Mouse (Mus musculus) stomach, embryonic 16.5 days (tissue): ENCODE results near the gene Ctsr. TPM values are rescaled to one million over a fixed set of nuclear protein-coding genes. Genes with fewer than 3 reads are reported as not detected.
"Not testable (repeated sequence)": the region's sequence is repeated elsewhere in the genome, so short reads cannot be mapped to it uniquely, and the experiment has no call there.

Experiments used
- ATAC-seq: fragments of 200-750 bp; cut with Nextera tagmentation; 2 replicates; pipeline ENCODE4 v1.8.0; 2017; ENCODE audit warnings: moderate number of reproducible peaks, moderate TSS enrichment; ENCODE audit not compliant: insufficient read depth, low FRiP score
- H3K27ac ChIP-seq: fragments of 300-500 bp; sonication (generic); 2 replicates; pipeline ENCODE4 v1.5.1; 2014; ENCODE audit warnings: low read length
- H3K27me3 ChIP-seq: fragments of 300-500 bp; sonication (generic); 2 replicates; pipeline ENCODE4 v1.6.1; 2014; ENCODE audit warnings: low read length, control low read depth, mixed read lengths; ENCODE audit not compliant: control insufficient read depth, insufficient read depth
- H3K36me3 ChIP-seq: fragments of 300-500 bp; sonication (generic); 2 replicates; pipeline ENCODE4 v1.6.1; 2014; ENCODE audit warnings: low read length; ENCODE audit not compliant: control insufficient read depth, insufficient read depth
- H3K4me1 ChIP-seq: fragments of 300-500 bp; sonication (generic); 2 replicates; pipeline ENCODE4 v1.6.1; 2014; ENCODE audit warnings: low read length, control low read depth, mixed read lengths; ENCODE audit not compliant: control insufficient read depth, insufficient read depth
- H3K4me2 ChIP-seq: fragments of 300-500 bp; sonication (generic); 2 replicates; pipeline ENCODE4 v1.6.1; 2014; ENCODE audit warnings: low read depth, low read length, mixed read lengths
- H3K4me3 ChIP-seq: fragments of 300-500 bp; sonication (generic); replicated peaks from 2 replicates; pipeline ENCODE4 v1.5.1; 2014; ENCODE audit warnings: mild to moderate bottlenecking, low read length
- H3K9ac ChIP-seq: fragments of 300-500 bp; sonication (generic); 2 replicates; pipeline ENCODE4 v1.6.1; 2014; ENCODE audit warnings: low read length
- H3K9me3 ChIP-seq: fragments of 300-500 bp; sonication (generic); replicated peaks from 2 replicates; pipeline ENCODE4 v1.6.1; 2016; ENCODE audit warnings: low read length, control low read depth; ENCODE audit not compliant: control insufficient read depth
- WGBS: fragments of 180-500 bp; shearing (Covaris S2); extraction: QIAGEN DNeasy Blood & Tissue Kit; methylation state at CpG from one replicate; pipeline ENCODE4 v1.1.7; 2014; 5-methylcytosine and 5-hydroxymethylcytosine counted together
- polyA plus RNA-seq: library from polyadenylated mRNA; unstranded; fragments of >200 nt; fragmentation: Nextera tagmentation; extraction: Ambion mirVana; gene quantifications from 2 replicates; pipeline ENCODE4 v1.2.1, GENCODE M21; 2015

Ctsr gene
- polyA plus RNA-seq, result not detected in 2 replicates

- WGBS, result 74% methylated on average over 1 of the region's 1 CpGs
- peaks cover 7% of the 10 kb centered on the region; the same call in 1 of the 2 replicates for H3K9me3 ChIP-seq
- H3K4me1 ChIP-seq, result no peaks in the 10 kb centered on the region
These were observed at the start of gene Ctsr for GRCm38 (mm10) chr13:61164156-61164555. Gene Ctsr, minus strand, starts transcription at chr13:61164256.

GRCm38 (mm10) chr13:61203310-61203709 is 39.3 kb upstream of the Ctsr start, which contains the start of gene Cts6:
Gene Cts6, minus strand, starts transcription at chr13:61203410.
- no peak within 1 kb of the TSS for H3K9ac ChIP-seq
- H3K4me2 ChIP-seq, result no peak within 1 kb of the TSS
- no peak within 1 kb of the TSS for H3K4me3 ChIP-seq
- WGBS, result 85% methylated on average over 3 of the region's 3 CpGs
- no peaks in the 10 kb centered on the region; the same call in 1 of the 2 replicates for H3K9me3 ChIP-seq
- no peaks in the 10 kb centered on the region for H3K4me1 ChIP-seq
- no peak within 1 kb of the TSS for H3K27ac ChIP-seq
- H3K36me3 ChIP-seq, result no peaks in the 10 kb centered on the region
- ATAC-seq, result no peak
- no peaks in the 10 kb centered on the region for H3K27me3 ChIP-seq

More at GRCm38 (mm10) chr13:61164156-61164555, at the start of gene Ctsr:
- H3K4me3 ChIP-seq, result no peak within 1 kb of the TSS
- no peak within 1 kb of the TSS for H3K4me2 ChIP-seq
- no peak for ATAC-seq
- no peaks in the 10 kb centered on the region for H3K36me3 ChIP-seq
- no peak within 1 kb of the TSS for H3K27ac ChIP-seq
- no peak within 1 kb of the TSS for H3K9ac ChIP-seq
- H3K27me3 ChIP-seq, result no peaks in the 10 kb centered on the region

GRCm38 (mm10) chr13:61185151-61185933 is 21.3 kb upstream of the Ctsr start:
- not testable (repeated sequence) for H3K9me3 ChIP-seq, H3K9ac ChIP-seq, H3K4me3 ChIP-seq, H3K27me3 ChIP-seq, ATAC-seq, H3K27ac ChIP-seq, H3K36me3 ChIP-seq, H3K4me2 ChIP-seq, H3K4me1 ChIP-seq
- WGBS, result 73% methylated on average over 5 of the region's 5 CpGs

GRCm38 (mm10) chr13:61164622-61165021 is 566 bp upstream of the Ctsr start:
- H3K9ac ChIP-seq, result no peak overlapping the region
- 81% methylated on average over 4 of the region's 4 CpGs for WGBS
- no peak overlapping the region for H3K27ac ChIP-seq
- H3K36me3 ChIP-seq, result no peaks in the 10 kb centered on the region
- H3K9me3 ChIP-seq, result peaks cover 7% of the 10 kb centered on the region; the same call in 1 of the 2 replicates
- H3K4me3 ChIP-seq, result no peak overlapping the region
- ATAC-seq, result no peak
- H3K4me2 ChIP-seq, result no peak overlapping the region
- H3K27me3 ChIP-seq, result no peaks in the 10 kb centered on the region
- H3K4me1 ChIP-seq, result no peaks in the 10 kb centered on the region

Other genes starting within 250 kb of the Ctsr start
- not detected in 2 replicates for gene Gm49393, start 228.7 kb downstream of the Ctsr start, polyA plus RNA-seq
- 1.4 and 2.6 TPM in 2 replicates for gene Gm49391, start 227.7 kb downstream of the Ctsr start, polyA plus RNA-seq
- 28.5 and 29.6 TPM in 2 replicates for gene Ctla2a, start 227.6 kb downstream of the Ctsr start, polyA plus RNA-seq
- gene Tpbpa, start 222.3 kb downstream of the Ctsr start, polyA plus RNA-seq, result not detected in 2 replicates
- gene Ctsj, start 158.3 kb downstream of the Ctsr start, polyA plus RNA-seq, result not detected in 2 replicates
- not detected in 2 replicates for gene Ctsq, start 123.6 kb downstream of the Ctsr start, polyA plus RNA-seq
- not detected in 2 replicates for gene Cts6, start 39.2 kb upstream of the Ctsr start, polyA plus RNA-seq
- gene Cts8, start 91.1 kb upstream of the Ctsr start, polyA plus RNA-seq, result not detected in 2 replicates
- not detected in 2 replicates for gene Gm49398, start 124.6 kb upstream of the Ctsr start, polyA plus RNA-seq
- not detected in 2 replicates for gene Cts7, start 193.9 kb upstream of the Ctsr start, polyA plus RNA-seq